Mouse (Mus musculus) layer of hippocampus, adult 11-12 months (tissue): Measurements from ENCODE around the gene Safb2.

Experiments used
- DNase-seq: peaks from one replicate; pipeline ENCODE4 v3.0.0; 2022; ENCODE audit warnings: low spot score

Gene Safb2

GRCm38 (mm10) chr17:56559386-56559785, 25.0 kb downstream of the Safb2 start:
- DNase-seq, result no peak

GRCm38 (mm10) chr17:56558448-56558847, 25.9 kb downstream of the Safb2 start:
- peak; percentile 78 for DNase-seq

GRCm38 (mm10) chr17:56554122-56554551, 30.2 kb downstream of the Safb2 start, which contains the start of gene Gm20219:
TSS of gene Gm20219 (minus strand) at chr17:56554387.
- DNase-seq, result no peak

- peak; percentile 81 for DNase-seq
Measured at GRCm38 (mm10) chr17:56552781-56553363, 31.5 kb downstream of the Safb2 start.

GRCm38 (mm10) chr17:56551841-56552581, 32.4 kb downstream of the Safb2 start:
- no peak for DNase-seq

- no peak for DNase-seq
Measured at GRCm38 (mm10) chr17:56550784-56551475, 33.5 kb downstream of the Safb2 start.

- DNase-seq, result no peak
Measured at GRCm38 (mm10) chr17:56548605-56549105, 35.7 kb downstream of the Safb2 start.

GRCm38 (mm10) chr17:56547846-56548604, 36.4 kb downstream of the Safb2 start:
- DNase-seq, result no peak

GRCm38 (mm10) chr17:56547116-56547845, 37.1 kb downstream of the Safb2 start:
- DNase-seq, result no peak

GRCm38 (mm10) chr17:56546576-56546975, 37.8 kb downstream of the Safb2 start:
- DNase-seq, result no peak

- DNase-seq, result no peak
Measured at GRCm38 (mm10) chr17:56545945-56546344, 38.4 kb downstream of the Safb2 start.

- DNase-seq, result no peak
Measured at GRCm38 (mm10) chr17:56544699-56545387, 39.5 kb downstream of the Safb2 start.

GRCm38 (mm10) chr17:56543684-56544224, 40.6 kb downstream of the Safb2 start:
- no peak for DNase-seq

GRCm38 (mm10) chr17:56542736-56543135, 41.6 kb downstream of the Safb2 start:
- no peak for DNase-seq

GRCm38 (mm10) chr17:56540562-56540975, 43.8 kb downstream of the Safb2 start:
- no peak for DNase-seq

- no peak for DNase-seq
Measured at GRCm38 (mm10) chr17:56537912-56538311, 46.5 kb downstream of the Safb2 start.

- no peak for DNase-seq
Measured at GRCm38 (mm10) chr17:56536874-56537273, 47.5 kb downstream of the Safb2 start.

GRCm38 (mm10) chr17:56536192-56536591, 48.2 kb downstream of the Safb2 start:
- DNase-seq, result no peak

GRCm38 (mm10) chr17:56524943-56525342, 59.4 kb downstream of the Safb2 start:
- no peak for DNase-seq

GRCm38 (mm10) chr17:56522744-56523143, 61.6 kb downstream of the Safb2 start:
- DNase-seq, result no peak
